Mouse (Mus musculus) midbrain, embryonic 10.5 days (tissue): ENCODE results near the gene Bhlhe40. TPM values are rescaled to one million over a fixed set of nuclear protein-coding genes. Genes with fewer than 3 reads are reported as not detected.
A peak's percentile ranks its signal among the peaks of the same experiment; 100 is the strongest.

ENCODE experiments used
- DNase-seq: peaks from one replicate; pipeline ENCODE4 v3.0.0-alpha.2; 2017; ENCODE audit warnings: low spot score
- H3K27ac ChIP-seq: fragments of 300-500 bp; sonication (generic); replicated peaks from 2 replicates; pipeline ENCODE4 v1.5.1; 2016; ENCODE audit warnings: mild to moderate bottlenecking
- H3K27me3 ChIP-seq: fragments of 300-500 bp; sonication (generic); 2 replicates; pipeline ENCODE4 v1.6.1; 2016; ENCODE audit warnings: low read depth, mild to moderate bottlenecking; ENCODE audit not compliant: poor library complexity, severe bottlenecking
- H3K36me3 ChIP-seq: fragments of 300-500 bp; sonication (generic); 2 replicates; pipeline ENCODE4 v1.6.1; 2016; ENCODE audit warnings: mild to moderate bottlenecking, moderate library complexity
- H3K4me1 ChIP-seq: fragments of 300-500 bp; sonication (generic); 2 replicates; pipeline ENCODE4 v1.6.1; 2016
- H3K4me3 ChIP-seq: fragments of 300-500 bp; sonication (generic); 2 replicates; pipeline ENCODE4 v1.5.1; 2016; ENCODE audit warnings: mild to moderate bottlenecking, moderate library complexity
- H3K9me3 ChIP-seq: fragments of 300-500 bp; sonication (generic); replicated peaks from 2 replicates; pipeline ENCODE4 v1.6.1; 2016; ENCODE audit warnings: mild to moderate bottlenecking
- WGBS: fragments of 180-500 bp; shearing (Covaris S2); methylation state at CpG from one replicate; pipeline ENCODE4 v1.1.7; 2016; 5-methylcytosine and 5-hydroxymethylcytosine counted together
- polyA plus RNA-seq: library from polyadenylated mRNA; unstranded; fragments of >200 nt; fragmentation: Nextera tagmentation; extraction: Ambion mirVana; gene quantifications from 2 replicates; pipeline ENCODE4 v1.2.1, GENCODE M21; 2016

Gene Bhlhe40
- polyA plus RNA-seq, 1 experiment from 2014 or later, result 1.8 TPM

- Histone ChIP-seq H3K27me3 (peaks cover 17% of the 10 kb centered on the region), H3K4me3 (no peak overlapping the region), H3K9me3 (no peaks in the 10 kb centered on the region), H3K27ac (no peak overlapping the region), H3K36me3 (no peaks in the 10 kb centered on the region), H3K4me1 (peaks cover 42% of the 10 kb centered on the region)
- WGBS, result 37% methylated on average over 3 of the region's 3 CpGs
- DNase-seq, result no peak
Measured at GRCm38 (mm10) chr6:108702648-108703047, 42.2 kb downstream of the Bhlhe40 start.

GRCm38 (mm10) chr6:108703085-108703484 lies 42.7 kb downstream of the Bhlhe40 start:
- H3K27me3 ChIP-seq, result peaks cover 17% of the 10 kb centered on the region
- no peak overlapping the region for H3K4me3 ChIP-seq
- H3K36me3 ChIP-seq, result no peaks in the 10 kb centered on the region
- H3K27ac ChIP-seq, result no peak overlapping the region
- peaks cover 37% of the 10 kb centered on the region for H3K4me1 ChIP-seq
- no peaks in the 10 kb centered on the region for H3K9me3 ChIP-seq
- no peak for DNase-seq
- WGBS, result 86% methylated on average over 1 of the region's 1 CpGs

- Histone ChIP-seq H3K4me3 (no peak overlapping the region), H3K27me3 (peaks cover 21% of the 10 kb centered on the region), H3K4me1 (peaks cover 32% of the 10 kb centered on the region), H3K9me3 (no peaks in the 10 kb centered on the region), H3K36me3 (no peaks in the 10 kb centered on the region), H3K27ac (no peak overlapping the region)
- no peak for DNase-seq
- WGBS, result 73% methylated on average over 9 of the region's 9 CpGs
Measured at GRCm38 (mm10) chr6:108704316-108705080, 44.1 kb downstream of the Bhlhe40 start.

- 77% methylated on average over 6 of the region's 6 CpGs for WGBS
Measured at GRCm38 (mm10) chr6:108705957-108706356, 45.5 kb downstream of the Bhlhe40 start.

GRCm38 (mm10) chr6:108706994-108707645 lies 46.7 kb downstream of the Bhlhe40 start:
- Histone ChIP-seq H3K27me3 (peaks cover 17% of the 10 kb centered on the region), H3K9me3 (no peaks in the 10 kb centered on the region), H3K4me1 (peaks cover 22% of the 10 kb centered on the region), H3K4me3 (no peak overlapping the region), H3K36me3 (no peaks in the 10 kb centered on the region), H3K27ac (no peak overlapping the region)
- no peak for DNase-seq
- WGBS, result 91% methylated on average over 8 of the region's 8 CpGs

More at GRCm38 (mm10) chr6:108705957-108706356, 45.5 kb downstream of the Bhlhe40 start:
- Histone ChIP-seq H3K27ac (no peak overlapping the region), H3K4me3 (no peak overlapping the region), H3K27me3 (peaks cover 17% of the 10 kb centered on the region), H3K4me1 (peaks cover 26% of the 10 kb centered on the region), H3K9me3 (no peaks in the 10 kb centered on the region), H3K36me3 (no peaks in the 10 kb centered on the region)
- DNase-seq, result no peak

- peaks cover 17% of the 10 kb centered on the region for H3K4me1 ChIP-seq
- H3K4me3 ChIP-seq, result peak overlapping the region; percentile 59
- no peaks in the 10 kb centered on the region for H3K9me3 ChIP-seq
- peaks cover 17% of the 10 kb centered on the region for H3K27me3 ChIP-seq
- peak overlapping the region; percentile 79 for H3K27ac ChIP-seq
- H3K36me3 ChIP-seq, result no peaks in the 10 kb centered on the region
- 16% methylated on average over 9 of the region's 9 CpGs for WGBS
- no peak for DNase-seq
Measured at GRCm38 (mm10) chr6:108709131-108709470, 48.7 kb downstream of the Bhlhe40 start.

- H3K27me3 ChIP-seq, result peaks cover 17% of the 10 kb centered on the region
- peaks cover 17% of the 10 kb centered on the region for H3K4me1 ChIP-seq
- H3K4me3 ChIP-seq, result peak overlapping the region; percentile 59
- WGBS, result under 1% methylated on average over 29 of the region's 29 CpGs
- H3K36me3 ChIP-seq, result no peaks in the 10 kb centered on the region
- peak; percentile 82 for DNase-seq
- peak overlapping the region; percentile 79 for H3K27ac ChIP-seq
- H3K9me3 ChIP-seq, result no peaks in the 10 kb centered on the region; the same call in 1 of the 2 replicates
Measured at GRCm38 (mm10) chr6:108709471-108710231, 49.2 kb downstream of the Bhlhe40 start.

- Histone ChIP-seq H3K4me1 (peaks cover 17% of the 10 kb centered on the region), H3K27ac (no peak overlapping the region), H3K4me3 (no peak overlapping the region), H3K9me3 (no peaks in the 10 kb centered on the region; the same call in 1 of the 2 replicates), H3K36me3 (no peaks in the 10 kb centered on the region), H3K27me3 (peaks cover 17% of the 10 kb centered on the region)
- WGBS, result 65% methylated on average over 3 of the region's 3 CpGs
- no peak for DNase-seq
Measured at GRCm38 (mm10) chr6:108710667-108711066, 50.2 kb downstream of the Bhlhe40 start.

- H3K4me3 ChIP-seq, result no peak overlapping the region
- no peaks in the 10 kb centered on the region; the same call in 1 of the 2 replicates for H3K9me3 ChIP-seq
- peaks cover 17% of the 10 kb centered on the region for H3K27me3 ChIP-seq
- H3K36me3 ChIP-seq, result no peaks in the 10 kb centered on the region
- 76% methylated on average over 4 of the region's 4 CpGs for WGBS
- no peak overlapping the region for H3K27ac ChIP-seq
- H3K4me1 ChIP-seq, result peaks cover 17% of the 10 kb centered on the region
- DNase-seq, result no peak
Measured at GRCm38 (mm10) chr6:108711192-108711964, 50.9 kb downstream of the Bhlhe40 start.

- DNase-seq, result no peak
- Histone ChIP-seq H3K9me3 (no peaks in the 10 kb centered on the region; the same call in 1 of the 2 replicates), H3K4me3 (no peak overlapping the region), H3K27ac (no peak overlapping the region), H3K27me3 (peaks cover 12% of the 10 kb centered on the region), H3K4me1 (peaks cover 17% of the 10 kb centered on the region), H3K36me3 (no peaks in the 10 kb centered on the region)
Measured at GRCm38 (mm10) chr6:108712148-108712547, 51.7 kb downstream of the Bhlhe40 start.

GRCm38 (mm10) chr6:108713175-108713974 lies 52.9 kb downstream of the Bhlhe40 start:
- H3K4me3 ChIP-seq, result no peak overlapping the region
- H3K4me1 ChIP-seq, result peaks cover 17% of the 10 kb centered on the region
- no peak for DNase-seq
- H3K27ac ChIP-seq, result no peak overlapping the region
- 70% methylated on average over 7 of the region's 7 CpGs for WGBS
- no peaks in the 10 kb centered on the region for H3K36me3 ChIP-seq
- H3K9me3 ChIP-seq, result no peaks in the 10 kb centered on the region; the same call in 1 of the 2 replicates
- peaks cover 6% of the 10 kb centered on the region for H3K27me3 ChIP-seq
